Mouse (Mus musculus) testis, postnatal 14 days (tissue): ENCODE measurements at regions not wholly inside any gene's neighbourhood (a gene's known extent, or its start where the extent isn't known, plus 50 kb on each side); places are given as distances from the start of the nearest gene placed in this dataset.
"Not testable (repeated sequence)": the region's sequence is repeated elsewhere in the genome, so short reads cannot be mapped to it uniquely, and the experiment has no call there.

Source experiments
- DNase-seq: peaks from one replicate; pipeline ENCODE4 v3.0.0; 2021; ENCODE audit warnings: low spot score

DNA sequence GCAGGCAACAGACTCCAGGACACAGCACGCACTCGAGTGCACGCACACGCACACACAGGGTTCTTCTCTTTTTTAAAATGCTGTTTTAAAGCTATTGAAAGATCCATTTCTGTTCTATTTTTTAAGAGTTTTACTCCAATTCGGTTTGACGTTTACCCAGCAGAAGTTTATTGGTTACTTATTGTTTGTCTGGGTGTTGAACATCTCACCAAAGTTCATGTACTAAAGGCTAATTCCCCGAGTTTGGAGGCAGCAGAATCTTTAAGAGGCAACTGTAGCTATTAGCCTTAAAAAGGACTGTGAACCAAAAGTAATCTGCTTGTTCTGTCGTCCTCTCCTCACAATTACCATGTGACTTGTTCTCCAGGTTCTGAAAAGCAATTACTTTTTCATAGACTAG is 263.0 kb upstream of the Nfia start:
- no peak for DNase-seq

DNA sequence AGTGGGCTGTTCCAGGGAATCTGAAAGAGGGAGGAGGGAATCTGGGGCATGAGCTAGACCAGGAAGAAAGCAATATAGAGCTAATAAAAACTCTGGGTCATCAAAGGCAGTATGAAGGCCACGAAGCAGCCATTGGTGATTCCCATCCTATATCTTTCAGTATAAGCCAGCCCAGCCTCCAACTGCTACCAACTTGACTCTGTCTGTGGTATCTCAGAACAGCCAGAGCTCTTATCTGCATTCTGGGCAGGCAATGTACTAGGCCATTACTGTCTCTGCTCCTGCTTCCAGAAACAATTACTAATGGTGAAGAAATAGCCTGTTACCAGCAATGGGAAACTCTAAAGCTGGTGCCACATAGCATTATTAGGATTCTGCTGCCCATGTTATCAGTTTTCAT is 266.8 kb upstream of the Nfia start:
- DNase-seq: no peak

DNA sequence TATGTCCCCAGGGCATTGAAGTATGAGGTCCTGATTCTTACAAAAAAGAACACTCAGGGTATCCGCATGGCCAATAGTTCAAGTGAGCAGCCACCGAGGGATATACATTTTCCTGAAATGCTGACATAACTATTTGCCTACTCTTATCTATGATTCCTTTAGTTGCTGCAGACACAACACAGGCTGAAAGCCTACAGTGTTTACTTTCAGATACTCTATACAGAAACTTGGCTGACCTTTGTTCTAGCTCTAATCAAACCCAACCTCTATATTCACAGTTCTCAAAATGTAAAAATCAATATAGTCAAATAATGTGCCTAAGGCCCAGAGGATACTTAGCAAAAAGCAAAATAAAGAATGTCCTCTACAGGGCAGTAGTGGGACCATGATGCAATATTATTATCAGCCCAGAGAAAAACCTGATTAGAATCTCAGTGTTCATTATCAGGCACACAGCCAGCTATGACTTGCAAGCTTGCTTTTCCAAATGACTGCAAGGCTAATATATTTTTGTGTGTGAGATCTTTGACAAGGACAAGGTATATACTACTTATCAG is 281.2 kb upstream of the Nfia start:
- no peak for DNase-seq

DNA sequence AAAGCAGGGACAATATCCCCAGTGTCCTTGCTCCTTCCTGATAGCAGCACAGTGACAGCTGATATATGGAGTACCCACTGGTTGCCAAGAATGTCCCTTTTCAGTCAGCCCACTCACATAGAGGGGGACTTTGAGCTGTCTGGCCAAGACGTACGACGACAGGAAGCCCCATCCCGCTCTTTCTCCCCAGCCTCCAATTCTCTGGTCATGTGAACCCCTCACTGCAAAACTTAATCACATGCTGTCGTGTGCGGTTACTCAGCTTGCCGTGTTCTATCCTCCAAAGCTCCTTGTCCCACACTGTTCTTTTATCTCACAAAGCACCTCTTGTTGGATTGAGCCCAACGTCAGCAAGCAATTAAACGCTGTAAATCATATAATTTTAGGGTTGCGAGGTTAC is 286.2 kb upstream of the Nfia start:
- DNase-seq: no peak

DNA sequence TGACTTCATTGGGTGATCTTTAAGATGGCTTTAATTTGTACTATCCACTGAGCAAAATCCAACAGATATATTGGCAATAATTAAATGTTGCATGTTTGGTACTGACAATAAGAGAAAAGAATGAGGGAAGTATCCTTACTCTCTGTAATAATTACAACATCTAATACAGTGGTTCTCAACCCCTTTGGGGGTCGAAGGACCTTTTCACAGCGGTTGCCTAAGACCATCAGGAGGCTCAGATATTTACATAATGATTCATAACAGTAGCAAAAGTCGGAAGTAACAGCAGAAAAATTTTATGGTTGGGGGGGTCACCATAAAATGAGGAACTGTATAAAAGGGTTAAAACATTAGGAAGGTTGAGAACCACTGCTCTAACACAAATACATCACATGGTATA is 287.3 kb upstream of the Nfia start:
- DNase-seq: no peak

DNA sequence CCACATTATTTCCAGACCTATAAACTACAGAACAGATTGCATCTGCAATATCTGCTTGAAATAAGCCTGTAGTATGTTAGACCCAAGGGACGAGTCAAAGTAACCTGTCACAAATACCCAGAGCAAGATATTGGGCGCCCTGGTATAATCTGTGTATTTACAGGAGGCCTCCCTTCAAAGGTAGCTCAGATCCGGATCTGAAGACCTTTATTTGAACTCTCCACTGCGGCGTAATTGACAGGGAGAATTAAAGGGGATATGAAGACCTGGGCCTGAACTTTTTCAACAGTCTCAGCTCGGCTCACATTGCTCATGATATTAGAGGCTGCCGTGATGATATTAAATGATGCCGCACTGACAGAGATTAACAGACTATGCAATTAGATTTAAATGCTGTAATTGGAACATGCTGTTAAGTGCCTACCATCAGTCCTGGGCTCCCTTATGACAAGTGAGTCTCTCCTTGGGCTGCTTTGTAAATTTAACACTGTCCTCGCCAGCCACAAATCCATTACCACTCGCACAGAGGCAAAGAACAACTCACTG is 289.8 kb upstream of the Nfia start:
- no peak for DNase-seq

DNA sequence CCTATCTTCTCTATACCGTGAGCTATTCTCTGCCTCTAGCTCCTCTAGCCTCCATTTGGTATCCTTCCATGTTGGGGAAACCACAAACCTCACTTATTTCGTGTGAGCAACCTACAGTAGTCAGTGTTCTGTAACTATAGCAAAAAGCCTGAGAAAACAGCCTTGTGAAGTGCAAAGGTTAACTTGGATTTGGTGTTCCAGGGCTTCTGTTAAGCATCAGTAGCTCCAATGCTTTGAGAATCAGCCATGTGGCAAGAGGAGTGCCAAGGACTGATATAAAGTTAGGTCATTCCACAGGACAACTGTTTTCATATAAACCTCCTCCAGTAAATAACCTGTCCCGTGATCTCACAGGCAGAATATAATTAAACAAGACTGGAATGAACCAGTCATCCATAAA is 290.7 kb upstream of the Nfia start:
- no peak for DNase-seq

DNA sequence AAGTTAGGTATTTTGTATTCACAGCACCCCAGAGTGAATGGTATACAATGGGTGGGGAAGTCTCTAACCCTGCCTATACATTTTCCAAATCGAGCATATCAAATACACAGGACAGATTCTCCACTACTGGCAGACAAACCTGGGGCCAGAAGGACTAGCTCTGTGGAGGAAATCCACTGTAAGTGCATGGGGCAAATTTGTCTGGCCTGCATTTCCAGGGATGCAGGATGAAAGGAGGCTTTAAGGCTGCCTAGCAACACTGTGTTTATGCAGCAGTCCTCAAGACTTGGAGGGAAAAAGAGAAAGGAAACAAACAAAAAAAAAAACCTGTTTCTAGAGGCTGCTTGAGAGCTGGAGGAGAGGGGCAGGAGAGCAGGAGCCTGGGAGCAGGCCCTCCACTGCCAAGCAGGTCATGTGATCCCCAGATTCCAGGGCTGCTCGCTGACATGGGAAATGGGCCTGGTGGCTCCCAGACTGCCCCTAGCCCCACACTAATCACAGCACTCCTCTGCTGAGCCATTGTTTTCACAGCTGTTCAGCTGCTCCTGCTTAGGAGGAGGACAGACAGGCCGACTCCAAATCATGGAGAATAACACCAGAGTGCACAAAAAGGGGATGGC is 293.7 kb upstream of the Gm10192 start:
- DNase-seq: peak; percentile 5

DNA sequence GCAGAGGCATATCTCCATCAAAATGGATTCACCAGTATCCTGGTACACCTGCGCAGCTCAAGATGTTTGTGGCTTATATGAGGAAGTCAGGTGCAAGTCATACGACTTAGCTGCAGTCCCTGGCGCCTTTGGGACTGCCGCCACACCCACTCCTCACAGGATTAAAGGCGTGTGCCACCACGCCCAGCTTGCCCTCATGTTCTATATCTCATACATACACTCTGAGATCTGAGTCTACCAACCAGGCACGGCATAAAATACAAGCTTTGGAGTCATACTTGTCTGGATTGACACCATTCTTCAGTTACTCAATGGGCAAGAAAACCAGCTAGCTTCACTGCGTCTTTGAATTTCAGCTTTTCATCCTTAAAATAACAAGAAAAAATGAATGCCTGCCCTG is 290.5 kb upstream of the Gm10192 start:
- not testable (repeated sequence) for DNase-seq

DNA sequence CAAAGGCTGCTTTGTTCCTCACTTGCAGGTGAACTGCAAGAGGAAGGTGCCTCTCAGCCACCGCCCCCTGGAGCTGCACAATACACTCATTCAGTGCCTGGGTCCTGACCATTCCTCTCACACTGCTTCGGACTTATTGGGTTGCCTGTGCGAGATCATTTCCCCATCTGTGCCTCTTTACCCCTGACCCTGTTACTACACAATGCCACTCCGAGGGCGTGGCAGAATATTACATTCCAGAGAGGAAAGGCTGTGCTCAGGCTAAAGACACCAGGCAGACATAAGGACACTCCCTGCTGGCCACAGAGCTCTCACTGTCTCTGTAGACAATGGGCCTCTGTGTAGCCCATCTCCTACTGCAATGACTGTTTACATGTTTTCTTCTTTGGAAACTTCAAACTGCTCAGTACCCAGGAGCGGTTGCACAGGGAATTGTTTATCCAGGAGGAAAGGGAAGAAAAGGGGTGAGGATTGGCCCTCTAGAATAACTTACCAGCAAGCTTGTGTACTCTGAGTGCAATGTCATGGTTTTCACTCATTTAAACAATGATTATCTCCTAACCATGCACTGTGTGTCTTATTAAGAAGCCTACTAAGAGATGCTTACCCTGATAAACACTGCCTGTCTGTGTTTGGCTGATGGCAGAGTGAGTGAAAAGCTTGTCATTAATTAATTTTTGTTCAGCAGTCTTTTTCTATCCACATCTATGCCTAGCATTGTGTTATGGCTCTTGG is 283.1 kb upstream of the Gm10192 start:
- DNase-seq: no peak

DNA sequence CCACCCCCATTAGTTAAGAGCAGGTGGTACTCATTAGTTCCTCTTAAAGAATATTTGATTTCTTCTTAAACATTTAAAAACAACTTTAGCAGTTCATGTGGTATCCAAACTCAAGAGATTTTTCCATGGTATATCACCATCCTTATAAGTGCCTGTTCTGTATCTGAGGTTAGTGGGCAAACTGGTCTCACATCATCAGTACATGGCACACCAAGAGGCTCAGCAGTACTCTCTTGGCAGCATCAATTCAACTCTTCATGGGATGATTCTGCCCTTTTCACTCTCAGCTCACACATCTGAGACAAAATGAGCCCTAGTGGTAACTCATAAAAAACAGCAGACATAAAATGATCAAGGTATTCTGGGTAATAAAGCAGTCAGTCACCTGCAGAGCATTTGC is 282.6 kb upstream of the Gm10192 start:
- DNase-seq: no peak

DNA sequence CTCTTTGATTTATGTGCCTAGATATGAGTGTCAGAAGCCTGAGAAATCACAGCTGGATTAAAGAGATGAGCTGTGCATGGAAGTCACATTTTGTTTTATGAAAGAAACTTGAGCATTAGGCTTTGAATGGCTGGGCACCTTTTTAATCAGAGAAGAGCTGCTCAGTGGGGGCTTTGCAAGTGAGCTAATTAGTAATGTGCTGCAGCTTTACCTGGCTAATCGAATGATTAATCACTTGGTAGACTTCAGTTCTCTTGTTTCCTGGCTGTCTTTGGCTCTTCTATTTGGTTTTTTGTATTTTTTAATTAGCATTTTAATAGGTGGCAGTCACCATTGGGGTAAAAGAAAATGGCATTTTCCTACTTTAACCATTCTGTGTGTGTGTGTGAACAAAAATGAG is 278.2 kb upstream of the Gm10192 start:
- no peak for DNase-seq

DNA sequence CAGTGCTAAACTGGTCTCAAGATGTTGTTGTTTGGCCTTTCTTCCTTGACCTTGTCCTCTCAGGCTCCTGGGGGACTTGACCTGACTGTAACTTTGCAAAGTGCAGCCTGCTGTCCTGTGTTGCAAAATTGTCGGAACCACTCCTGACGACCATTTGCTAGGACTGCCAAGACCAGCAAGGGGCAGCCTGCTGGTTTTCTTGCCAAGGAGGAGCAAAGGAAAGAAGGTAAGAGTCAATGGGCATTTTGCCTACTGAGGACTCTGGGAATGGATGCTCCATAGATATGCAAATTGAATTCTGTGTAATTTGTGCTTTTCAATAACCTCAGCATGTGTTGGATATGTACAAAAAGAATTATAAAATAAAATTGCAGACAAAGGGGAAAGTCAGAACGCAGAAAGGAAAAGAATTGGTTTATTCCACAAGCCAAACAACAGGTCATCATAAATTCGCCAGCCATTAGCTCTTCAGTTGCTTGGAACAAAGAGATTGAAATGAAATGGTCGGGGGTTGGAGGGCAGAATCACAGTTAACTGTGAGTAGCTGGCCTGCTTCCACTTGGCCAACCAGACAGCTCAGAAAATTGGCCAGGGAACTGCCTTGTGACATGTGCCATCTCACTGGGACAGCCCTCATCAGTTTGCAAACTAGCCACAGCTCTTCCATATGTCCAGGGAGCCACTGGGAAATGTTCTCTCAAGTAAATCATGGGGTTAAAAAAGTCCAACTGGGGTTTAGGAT is 256.5 kb upstream of the Gm10192 start:
- DNase-seq: no peak

DNA sequence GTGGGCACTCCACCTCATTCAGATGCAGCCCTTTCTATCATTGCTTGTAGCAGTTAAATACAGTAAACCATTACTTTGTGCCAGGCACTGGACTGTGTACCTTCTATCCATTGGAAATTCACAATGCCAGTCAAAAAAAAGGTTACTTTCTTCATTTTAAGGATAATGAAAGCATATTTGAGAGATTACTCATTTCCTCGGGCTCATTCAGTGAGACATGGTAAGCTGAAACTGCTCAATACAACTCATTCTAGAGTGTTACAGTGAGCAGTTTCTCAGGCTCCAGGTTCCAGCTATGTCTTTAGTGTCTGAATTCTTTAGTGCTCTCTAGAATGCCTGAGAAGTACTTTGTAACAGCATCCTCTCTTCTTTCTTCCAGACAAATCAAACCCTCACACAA is 249.7 kb upstream of the Gm10192 start:
- no peak for DNase-seq

DNA sequence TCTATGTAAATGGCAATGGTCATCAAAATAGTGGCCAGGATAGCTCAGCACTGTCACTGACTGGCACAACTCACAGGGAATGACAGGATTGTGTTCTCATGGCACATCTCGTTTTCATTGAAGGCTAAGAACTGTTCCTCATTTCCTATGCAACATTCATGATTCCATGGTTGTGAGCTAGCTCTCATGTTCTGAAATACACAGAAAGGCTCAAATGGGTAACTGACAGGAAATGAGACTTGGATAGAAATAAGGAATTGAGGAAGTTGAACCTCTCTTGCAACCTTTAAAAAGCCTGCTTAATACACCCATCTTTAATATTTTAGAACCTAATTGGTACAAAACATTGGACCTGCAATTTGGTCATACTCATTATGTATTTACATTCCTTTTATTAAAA is 249.1 kb upstream of the Gm10192 start:
- no peak for DNase-seq

DNA sequence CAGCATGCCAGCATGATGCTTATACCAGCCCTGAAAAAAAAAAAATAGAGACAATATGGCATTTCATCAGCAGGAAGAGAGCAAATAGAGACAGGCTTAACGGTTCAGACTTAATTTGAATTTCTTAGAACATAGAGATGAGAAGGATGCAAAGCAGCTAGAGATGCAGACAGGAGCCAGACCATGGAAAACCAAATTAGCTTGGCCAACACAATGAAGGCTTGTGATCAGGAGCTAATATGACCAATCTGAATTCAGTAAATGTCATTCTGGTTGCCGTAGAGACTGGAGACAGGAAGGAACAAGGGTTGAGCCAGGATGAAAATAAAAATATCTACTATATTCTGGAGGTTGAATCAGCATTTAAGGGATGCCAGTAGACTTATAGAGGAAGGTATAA is 248.3 kb upstream of the Gm10192 start:
- DNase-seq: no peak

DNA sequence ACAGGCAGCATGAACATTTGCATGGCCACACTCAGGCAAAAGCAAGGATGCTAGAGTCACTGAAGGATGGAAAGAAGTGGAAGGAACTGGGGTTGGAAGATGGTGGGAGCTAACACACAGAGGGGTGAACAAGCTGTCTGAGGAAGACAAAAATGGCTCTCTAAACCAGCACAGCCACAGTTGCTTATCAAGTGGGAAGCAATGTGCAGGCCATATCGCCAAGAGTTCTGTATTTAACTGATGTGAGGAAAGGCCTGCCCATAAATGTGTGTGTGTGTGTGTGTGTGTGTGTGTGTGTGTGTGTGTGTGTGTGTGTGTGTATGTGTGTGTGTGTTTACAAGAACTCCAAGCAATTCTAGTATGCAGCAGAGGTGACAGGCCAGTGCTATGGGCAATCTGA is 236.9 kb upstream of the Gm10192 start:
- DNase-seq: no peak

DNA sequence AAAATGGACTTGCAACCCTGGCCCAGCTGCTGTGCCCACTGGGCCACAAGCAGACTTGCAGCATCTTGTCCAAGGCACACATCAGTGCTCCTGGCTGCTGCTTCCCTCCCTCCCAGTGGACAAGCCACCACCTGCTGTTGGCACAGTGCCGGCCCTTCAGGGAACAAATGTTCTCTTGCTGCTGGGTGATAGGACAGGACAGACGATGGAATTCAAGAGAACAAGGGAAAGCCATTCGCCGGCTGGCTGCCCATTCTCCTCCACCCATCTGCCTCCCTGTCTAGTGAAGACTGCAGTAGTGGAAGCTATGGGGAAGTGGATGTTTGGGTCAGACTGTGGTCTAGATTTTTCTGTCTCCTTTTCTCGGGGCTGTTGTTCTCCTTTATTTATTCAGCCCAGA is 235.7 kb upstream of the Gm10192 start:
- peak; percentile 55 for DNase-seq

DNA sequence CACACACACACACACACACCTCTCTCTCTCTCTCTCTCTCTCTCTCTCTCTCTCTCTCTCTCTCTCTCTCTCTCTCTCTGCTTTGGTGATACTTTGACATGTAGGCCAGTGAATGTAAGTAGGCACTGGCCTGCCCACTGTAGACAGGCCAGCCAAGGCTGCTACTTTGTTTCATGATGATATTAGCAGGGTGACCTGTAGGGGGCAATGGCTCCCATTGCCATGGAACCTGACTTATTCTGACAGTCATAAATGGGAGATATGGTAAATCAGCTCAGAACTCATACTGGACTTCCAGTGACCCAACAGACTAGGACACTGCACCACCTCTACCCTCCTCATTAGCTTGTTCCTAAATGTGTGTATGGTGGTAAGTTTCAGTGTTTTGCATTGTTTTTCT is 235.0 kb upstream of the Gm10192 start:
- no peak for DNase-seq

DNA sequence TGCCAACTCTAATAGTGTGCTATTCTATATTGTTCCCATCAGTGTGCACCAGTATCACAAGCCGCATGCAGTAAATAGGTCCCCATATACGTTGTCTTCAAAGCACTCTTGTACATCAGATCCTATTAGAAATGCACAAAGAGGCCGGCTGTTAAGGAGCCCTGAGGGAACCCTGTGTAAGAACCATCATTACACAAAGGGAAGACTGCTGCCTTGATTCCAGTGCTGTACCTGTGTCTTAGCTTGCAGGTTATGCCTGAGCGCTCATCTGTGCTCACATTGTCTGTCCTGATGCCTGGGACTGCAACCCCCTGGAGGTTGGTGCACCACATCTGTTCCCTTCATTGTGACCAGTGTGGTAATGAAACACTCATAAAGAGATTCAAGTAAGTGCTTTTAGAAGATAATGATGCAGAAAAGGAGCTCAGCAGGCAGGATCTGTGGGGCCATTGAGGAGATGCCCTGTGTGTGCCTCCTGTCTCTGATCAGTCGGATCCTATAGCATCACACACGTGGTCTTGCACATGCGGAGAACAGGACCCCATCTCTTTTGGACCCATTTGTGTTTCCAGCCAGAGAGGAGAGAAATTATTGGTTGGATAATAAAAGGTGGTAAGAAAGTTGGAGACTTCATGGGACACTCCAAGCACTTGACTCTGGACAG is 225.8 kb upstream of the Gm10192 start:
- DNase-seq: no peak

DNA sequence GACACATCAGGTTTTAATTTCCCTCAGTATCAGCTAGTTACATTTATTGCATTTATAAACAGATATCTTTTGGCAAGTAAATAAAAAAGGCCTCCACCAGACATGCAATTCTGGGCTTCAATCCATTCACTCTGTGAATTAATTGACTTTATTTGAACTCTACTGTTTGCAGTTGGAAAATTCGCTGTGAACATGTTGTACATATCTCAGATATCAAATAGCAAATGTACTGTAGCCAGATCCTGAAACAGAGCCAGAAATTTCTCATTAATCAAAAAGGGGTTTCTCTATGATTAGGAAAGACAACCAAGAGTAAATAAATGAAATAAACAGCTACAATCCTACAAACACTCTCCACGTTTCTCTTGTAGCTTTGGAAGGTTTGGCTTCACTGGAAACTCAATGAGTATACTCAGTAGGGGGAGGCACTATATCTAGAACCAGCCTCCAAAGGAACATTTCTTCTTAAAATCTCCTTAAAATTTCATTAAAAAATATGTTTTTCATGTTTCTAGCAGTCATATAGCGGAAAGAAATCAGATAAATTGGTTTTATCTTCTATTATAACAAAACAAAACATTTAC is 211.8 kb upstream of the Gm10192 start:
- DNase-seq: no peak

DNA sequence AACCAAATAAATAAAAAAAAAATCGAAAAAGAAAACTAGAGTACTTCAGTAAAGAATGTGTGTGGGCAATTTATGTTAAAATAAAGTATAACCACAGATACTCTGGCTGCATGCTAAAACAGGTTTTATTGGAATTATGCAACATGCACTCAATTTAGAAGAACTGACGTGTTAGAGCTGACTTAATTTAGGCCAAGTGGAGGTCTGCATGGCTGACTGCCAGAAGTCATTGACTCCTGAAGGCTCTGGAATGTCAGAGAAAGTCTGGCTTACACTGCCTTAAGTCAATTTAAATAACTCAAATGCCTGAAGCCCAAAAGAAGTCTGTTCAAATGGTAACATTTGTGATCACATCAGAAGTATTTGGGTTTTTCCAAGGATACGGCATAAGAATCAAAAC is 198.1 kb upstream of the Gm10192 start:
- DNase-seq: no peak
